Comparison of ENCODE assay signal across 12 mouse cellular contexts in genomic region chr17:9145605-9146223, GRCm38 (mm10).
DNase-seq lines count a peak whose midpoint lies in the region; ATAC-seq and TF ChIP-seq lines count a peak whose summit lies in the region.
"Had no signal": no experiment of that assay in that cellular context is flagged by ENCODE, and none has a peak within 500 bp of the region (broad histone marks: within the 10 kb centered on the region; RNA-seq: fewer than 3 reads in every experiment).

No protein-coding gene starts in this region.

- no peaks in the 10 kb centered on the region for H3K27me3 ChIP-seq in heart, postnatal 0 days (ENCODE audit: control insufficient read depth, insufficient read depth, low read length)
- no peaks in the 10 kb centered on the region for H3K27me3 ChIP-seq in heart, embryonic 10.5 days (ENCODE audit: insufficient read depth, poor library complexity, severe bottlenecking)
- H3K27me3 ChIP-seq in midbrain, postnatal 0 days (ENCODE audit: insufficient read depth, low read length) = no peaks in the 10 kb centered on the region
- no peaks in the 10 kb centered on the region for H3K27me3 ChIP-seq in midbrain, embryonic 15.5 days (replicated peaks)
- H3K27me3 ChIP-seq in Patski = peaks cover 14% of the 10 kb centered on the region

- no peak for DNase-seq in heart, postnatal 0 days (ENCODE audit: low spot score)
- DNase-seq in heart, embryonic 10.5 days (ENCODE audit: low spot score) = no peak
- DNase-seq in midbrain, postnatal 0 days (ENCODE audit: low spot score) = no peak
- DNase-seq in Patski (ENCODE audit: low read depth, low spot score) = no peak
- peak; percentile 15 for DNase-seq in retina, embryonic 14.5 days (ENCODE audit: low spot score)
- no peak for DNase-seq in Muller cell, postnatal 12 days (ENCODE audit: inconsistent ontology term)
- no peak for DNase-seq in spleen, adult 12 weeks (ENCODE audit: low spot score)
- DNase-seq: cerebellum, postnatal 14 days; kidney, postnatal 4 days had no signal

- H3K9ac ChIP-seq in heart, postnatal 0 days (replicated peaks; ENCODE audit: low read depth, low read length) = no peak overlapping the region
- H3K9ac ChIP-seq in midbrain, postnatal 0 days (replicated peaks; ENCODE audit: low read length, poor library complexity, severe bottlenecking) = no peak overlapping the region
- H3K9ac ChIP-seq in midbrain, embryonic 15.5 days = no peak overlapping the region

- POLR2A ChIA-PET in Patski (lab: Charles Lee) = no interaction called here

- peak; percentile 27 for TF ChIP-seq CTCF in heart, postnatal 0 days (IDR thresholded peaks at IDR 0.05; ENCODE audit: low read depth)
- TF ChIP-seq CTCF in midbrain, postnatal 0 days (IDR thresholded peaks at IDR 0.05) = peak; percentile 46; the same call in 1 of the 2 replicates
- peak; percentile 35 for TF ChIP-seq CTCF in Patski (IDR thresholded peaks at IDR 0.05)

- ATAC-seq in heart, postnatal 0 days (ENCODE audit: insufficient read depth, low read depth) = no peak
- ATAC-seq in midbrain, postnatal 0 days (ENCODE audit: low FRiP score) = no peak
- ATAC-seq in midbrain, embryonic 15.5 days (replicated peaks) = no peak
- no peak for ATAC-seq in Patski
- ATAC-seq: hindbrain, embryonic 16.5 days had no signal

- no peak overlapping the region for H3K4me3 ChIP-seq in heart, postnatal 0 days (ENCODE audit: low read depth, low read length)
- no peak overlapping the region for H3K4me3 ChIP-seq in heart, embryonic 10.5 days
- no peak overlapping the region for H3K4me3 ChIP-seq in midbrain, postnatal 0 days (ENCODE audit: low read depth, low read length)
- H3K4me3 ChIP-seq in midbrain, embryonic 15.5 days = no peak overlapping the region

- in situ Hi-C loops in Patski (cut with MboI; ENCODE audit: low pct_unique_long_range_greater_than_20kb) = no loop called here

- H3K4me2 ChIP-seq in heart, postnatal 0 days (ENCODE audit: low read depth, low read length) = no peak overlapping the region
- no peak overlapping the region for H3K4me2 ChIP-seq in midbrain, postnatal 0 days (ENCODE audit: low read depth, low read length, poor library complexity, severe bottlenecking)
- no peak overlapping the region for H3K4me2 ChIP-seq in midbrain, embryonic 15.5 days
- H3K4me2 ChIP-seq: heart, embryonic 11.5 days had no signal

- no peaks in the 10 kb centered on the region for H3K36me3 ChIP-seq in heart, postnatal 0 days (replicated peaks; ENCODE audit: control insufficient read depth, insufficient read depth, low read length)
- no peaks in the 10 kb centered on the region for H3K36me3 ChIP-seq in heart, embryonic 10.5 days
- no peaks in the 10 kb centered on the region for H3K36me3 ChIP-seq in midbrain, postnatal 0 days (ENCODE audit: insufficient read depth, low read length)
- H3K36me3 ChIP-seq in midbrain, embryonic 15.5 days (replicated peaks) = no peaks in the 10 kb centered on the region

- CTCF ChIA-PET in Patski (lab: Charles Lee) = no interaction called here

- no peaks in the 10 kb centered on the region for H3K9me3 ChIP-seq in heart, postnatal 0 days (replicated peaks; ENCODE audit: control insufficient read depth, low read length)
- H3K9me3 ChIP-seq in heart, embryonic 10.5 days = no peaks in the 10 kb centered on the region
- no peaks in the 10 kb centered on the region for H3K9me3 ChIP-seq in midbrain, postnatal 0 days (ENCODE audit: low read length)
- H3K9me3 ChIP-seq in midbrain, embryonic 15.5 days = no peaks in the 10 kb centered on the region

- no peaks in the 10 kb centered on the region for H3K4me1 ChIP-seq in heart, postnatal 0 days (ENCODE audit: control insufficient read depth, insufficient read depth)
- no peaks in the 10 kb centered on the region for H3K4me1 ChIP-seq in heart, embryonic 10.5 days
- H3K4me1 ChIP-seq in midbrain, postnatal 0 days (ENCODE audit: insufficient read depth, low read length) = no peaks in the 10 kb centered on the region
- H3K4me1 ChIP-seq in midbrain, embryonic 15.5 days = no peaks in the 10 kb centered on the region

- TF ChIP-seq EP300 in heart, postnatal 0 days (IDR thresholded peaks at IDR 0.05; ENCODE audit: low read depth) = no peak

- H3K27ac ChIP-seq in heart, postnatal 0 days (ENCODE audit: low read depth) = no peak overlapping the region
- no peak overlapping the region for H3K27ac ChIP-seq in heart, embryonic 10.5 days
- no peak overlapping the region for H3K27ac ChIP-seq in midbrain, postnatal 0 days (ENCODE audit: low read depth, low read length)
- H3K27ac ChIP-seq in midbrain, embryonic 15.5 days = no peak overlapping the region

- WGBS in heart, postnatal 0 days = 50% methylated on average over 6 of the region's 6 CpGs
- WGBS in heart, embryonic 10.5 days = 61% methylated on average over 6 of the region's 6 CpGs
- 73% methylated on average over 6 of the region's 6 CpGs for WGBS in midbrain, postnatal 0 days
- 77% methylated on average over 6 of the region's 6 CpGs for WGBS in midbrain, embryonic 15.5 days
